Mouse (Mus musculus) kidney, postnatal 0 days (tissue): ENCODE results near the gene Acbd6. TPM values are rescaled to one million over a fixed set of nuclear protein-coding genes. Genes with fewer than 3 reads are reported as not detected.
A peak's percentile ranks its signal among the peaks of the same experiment; 100 is the strongest.

Experiments
- ATAC-seq: fragments of 200-750 bp; cut with Nextera tagmentation; replicated peaks from 2 replicates; pipeline ENCODE4 v1.8.0; 2017; ENCODE audit warnings: low read depth, moderate number of reproducible peaks, moderate TSS enrichment, moderate library complexity; ENCODE audit not compliant: low FRiP score
- DNase-seq: peaks from one replicate; pipeline ENCODE4 v3.0.0-alpha.2; 2016; ENCODE audit warnings: low spot score
- H3K27ac ChIP-seq: fragments of 300-500 bp; sonication (generic); 2 replicates; pipeline ENCODE4 v1.5.1; 2014; ENCODE audit warnings: mild to moderate bottlenecking
- H3K27me3 ChIP-seq: fragments of 300-500 bp; sonication (generic); 2 replicates; pipeline ENCODE4 v1.6.1; 2014; ENCODE audit warnings: low read length, mixed read lengths; ENCODE audit not compliant: insufficient read depth
- H3K36me3 ChIP-seq: fragments of 300-500 bp; sonication (generic); 2 replicates; pipeline ENCODE4 v1.6.1; 2014; ENCODE audit warnings: low read length, mixed read lengths; ENCODE audit not compliant: insufficient read depth
- H3K4me1 ChIP-seq: fragments of 300-500 bp; sonication (generic); replicated peaks from 2 replicates; pipeline ENCODE4 v1.6.1; 2014; ENCODE audit warnings: antibody characterized with exemption, low read length, mixed read lengths; ENCODE audit not compliant: insufficient read depth
- H3K4me2 ChIP-seq: fragments of 300-500 bp; sonication (generic); 2 replicates; pipeline ENCODE4 v1.6.1; 2014; ENCODE audit warnings: mild to moderate bottlenecking, low read length, moderate library complexity, mixed read lengths
- H3K4me3 ChIP-seq: fragments of 300-500 bp; sonication (generic); replicated peaks from 2 replicates; pipeline ENCODE4 v1.5.1; 2014; ENCODE audit warnings: low read depth, low read length
- H3K9ac ChIP-seq: fragments of 300-500 bp; sonication (generic); 2 replicates; pipeline ENCODE4 v1.6.1; 2014; ENCODE audit warnings: low read depth, low read length
- H3K9me3 ChIP-seq: fragments of 300-500 bp; sonication (generic); replicated peaks from 2 replicates; pipeline ENCODE4 v1.6.1; 2016; ENCODE audit warnings: low read length, inconsistent platforms, mixed read lengths
- CTCF ChIP-seq: IDR thresholded peaks from 2 replicates; pipeline ENCODE4 v1.5.1; 2016; ENCODE audit warnings: antibody characterized with exemption, low read depth, mild to moderate bottlenecking, moderate library complexity
- WGBS: fragments of 180-500 bp; shearing (Covaris S2); extraction: QIAGEN DNeasy Blood & Tissue Kit; methylation state at CpG from one replicate; pipeline ENCODE4 v1.1.7; 2014; 5-methylcytosine and 5-hydroxymethylcytosine counted together
- polyA plus RNA-seq: library from polyadenylated mRNA; unstranded; fragments of >200 nt; fragmentation: Nextera tagmentation; extraction: Ambion mirVana; gene quantifications from 2 replicates; pipeline ENCODE4 v1.2.1, GENCODE M21; 2015

Acbd6 gene
- polyA plus RNA-seq, 1 experiment from 2014 or later: 96.8 TPM

- peak; percentile 34; the same call in 1 of the 2 replicates for ATAC-seq
- Histone ChIP-seq H3K4me2 (peak overlapping the region; percentile 82), H3K4me3 (peak overlapping the region; percentile 81), H3K27ac (peak overlapping the region; percentile 83), H3K9me3 (no peaks in the 10 kb centered on the region), H3K36me3 (no peaks in the 10 kb centered on the region), H3K27me3 (no peaks in the 10 kb centered on the region), H3K9ac (peak overlapping the region; percentile 85; the same call in 1 of the 2 replicates), H3K4me1 (no peaks in the 10 kb centered on the region; the same call in 1 of the 2 replicates)
- TF ChIP-seq CTCF: no peak; the same call in 1 of the 2 replicates
- no peak for DNase-seq
- WGBS: 42% methylated on average over 9 of the region's 9 CpGs
Observed at GRCm38 (mm10) chr1:155557642-155558011, 293 bp upstream of the Acbd6 start.

GRCm38 (mm10) chr1:155560021-155560420 lies 2.1 kb downstream of the Acbd6 start:
- no peak for DNase-seq
- 83% methylated on average over 4 of the region's 4 CpGs for WGBS
- no peaks in the 10 kb centered on the region for H3K9me3 ChIP-seq
- H3K27ac ChIP-seq: no peak overlapping the region
- H3K4me1 ChIP-seq: no peaks in the 10 kb centered on the region; the same call in 1 of the 2 replicates
- H3K27me3 ChIP-seq: no peaks in the 10 kb centered on the region
- no peak for TF ChIP-seq CTCF
- H3K36me3 ChIP-seq: no peaks in the 10 kb centered on the region
- ATAC-seq: no peak
- H3K9ac ChIP-seq: no peak overlapping the region
- H3K4me2 ChIP-seq: no peak overlapping the region; the same call in 1 of the 2 replicates
- H3K4me3 ChIP-seq: no peak overlapping the region

- no peak for ATAC-seq
- H3K9me3 ChIP-seq: no peaks in the 10 kb centered on the region
- H3K4me3 ChIP-seq: no peak overlapping the region
- H3K27ac ChIP-seq: no peak overlapping the region
- H3K4me1 ChIP-seq: no peaks in the 10 kb centered on the region; the same call in 1 of the 2 replicates
- no peak for TF ChIP-seq CTCF
- WGBS: 87% methylated on average over 2 of the region's 2 CpGs
- H3K9ac ChIP-seq: no peak overlapping the region
- no peak overlapping the region for H3K4me2 ChIP-seq
- DNase-seq: no peak
- H3K36me3 ChIP-seq: no peaks in the 10 kb centered on the region
- H3K27me3 ChIP-seq: no peaks in the 10 kb centered on the region
Observed at GRCm38 (mm10) chr1:155560678-155561077, 2.8 kb downstream of the Acbd6 start.

GRCm38 (mm10) chr1:155562206-155562605 lies 4.3 kb downstream of the Acbd6 start:
- no peak for DNase-seq
- Histone ChIP-seq H3K36me3 (no peaks in the 10 kb centered on the region), H3K27ac (no peak overlapping the region), H3K4me1 (no peaks in the 10 kb centered on the region; the same call in 1 of the 2 replicates), H3K4me3 (no peak overlapping the region), H3K4me2 (no peak overlapping the region), H3K9ac (no peak overlapping the region), H3K27me3 (no peaks in the 10 kb centered on the region), H3K9me3 (no peaks in the 10 kb centered on the region)
- 66% methylated on average over 6 of the region's 6 CpGs for WGBS
- TF ChIP-seq CTCF: no peak
- no peak for ATAC-seq

- Histone ChIP-seq H3K9me3 (no peaks in the 10 kb centered on the region), H3K36me3 (no peaks in the 10 kb centered on the region), H3K27ac (no peak overlapping the region), H3K4me2 (no peak overlapping the region), H3K4me1 (no peaks in the 10 kb centered on the region), H3K27me3 (no peaks in the 10 kb centered on the region), H3K9ac (no peak overlapping the region), H3K4me3 (no peak overlapping the region)
- peak; percentile 69 for TF ChIP-seq CTCF
- ATAC-seq (no peak), DNase-seq (peak; percentile 65)
- 33% methylated on average over 3 of the region's 3 CpGs for WGBS
Observed at GRCm38 (mm10) chr1:155564741-155565140, 6.8 kb downstream of the Acbd6 start.

GRCm38 (mm10) chr1:155568133-155568532 lies 10.2 kb downstream of the Acbd6 start:
- WGBS: 96% methylated on average over 9 of the region's 9 CpGs
- Histone ChIP-seq H3K27me3 (no peaks in the 10 kb centered on the region), H3K4me2 (no peak overlapping the region), H3K9me3 (no peaks in the 10 kb centered on the region), H3K4me1 (no peaks in the 10 kb centered on the region), H3K36me3 (no peaks in the 10 kb centered on the region), H3K9ac (no peak overlapping the region), H3K4me3 (no peak overlapping the region), H3K27ac (no peak overlapping the region)
- ATAC-seq (no peak), DNase-seq (no peak)
- TF ChIP-seq CTCF: peak; percentile 36; the same call in 1 of the 2 replicates

GRCm38 (mm10) chr1:155569340-155569739 lies 11.4 kb downstream of the Acbd6 start:
- Histone ChIP-seq H3K27me3 (no peaks in the 10 kb centered on the region), H3K4me3 (no peak overlapping the region), H3K9ac (no peak overlapping the region), H3K4me2 (no peak overlapping the region), H3K4me1 (no peaks in the 10 kb centered on the region), H3K36me3 (no peaks in the 10 kb centered on the region), H3K9me3 (no peaks in the 10 kb centered on the region), H3K27ac (no peak overlapping the region)
- 78% methylated on average over 4 of the region's 4 CpGs for WGBS
- ATAC-seq (no peak), DNase-seq (no peak)
- no peak for TF ChIP-seq CTCF
